Mouse (Mus musculus): Measurements from ENCODE around the gene Slc43a3. TPM values are rescaled to one million over a fixed set of nuclear protein-coding genes. Genes with fewer than 3 reads are reported as not detected.

Gene Slc43a3
- polyA plus RNA-seq, 1 experiment from 2014 or later: 57.4 TPM

DNA sequence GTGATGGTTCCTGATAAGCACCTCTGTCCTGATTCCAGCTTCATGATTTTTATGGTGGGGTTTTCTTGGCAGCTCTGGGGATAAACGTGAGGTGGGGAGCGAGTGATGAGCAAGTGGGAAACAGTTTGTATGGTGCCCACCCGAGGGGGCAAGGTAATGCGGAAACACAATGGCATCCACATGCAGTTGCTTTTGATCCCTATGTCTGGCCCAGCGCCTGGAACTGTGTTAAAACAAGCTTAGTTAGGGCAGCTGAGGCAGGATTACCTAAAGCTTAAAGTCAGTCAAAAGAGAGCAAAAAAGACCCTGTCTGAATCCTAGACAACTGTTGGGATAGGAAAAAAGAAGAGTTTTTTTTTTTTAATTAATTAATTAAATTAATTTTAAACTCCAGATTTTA is 1.3 kb upstream of the Slc43a3 start:
- peaks cover 19% of the 10 kb centered on the region for H3K4me1 ChIP-seq (ENCODE audit: insufficient read depth, low read length)
- no peak overlapping the region for H3K4me2 ChIP-seq (replicated peaks; ENCODE audit: low read depth, low read length)
- no peak overlapping the region for H3K27ac ChIP-seq (ENCODE audit: low read length)
- ATAC-seq (ENCODE audit: low FRiP score, low TSS enrichment): no peak
- H3K4me3 ChIP-seq (ENCODE audit: low read length): no peak overlapping the region
- H3K9ac ChIP-seq (replicated peaks; ENCODE audit: low read length): no peak overlapping the region
- no peaks in the 10 kb centered on the region for H3K27me3 ChIP-seq (ENCODE audit: insufficient read depth, low read length)
- WGBS: 82% methylated on average over 5 of the region's 5 CpGs
- H3K36me3 ChIP-seq (ENCODE audit: insufficient read depth, low read length): no peaks in the 10 kb centered on the region
- H3K9me3 ChIP-seq (ENCODE audit: low read length): no peaks in the 10 kb centered on the region

DNA sequence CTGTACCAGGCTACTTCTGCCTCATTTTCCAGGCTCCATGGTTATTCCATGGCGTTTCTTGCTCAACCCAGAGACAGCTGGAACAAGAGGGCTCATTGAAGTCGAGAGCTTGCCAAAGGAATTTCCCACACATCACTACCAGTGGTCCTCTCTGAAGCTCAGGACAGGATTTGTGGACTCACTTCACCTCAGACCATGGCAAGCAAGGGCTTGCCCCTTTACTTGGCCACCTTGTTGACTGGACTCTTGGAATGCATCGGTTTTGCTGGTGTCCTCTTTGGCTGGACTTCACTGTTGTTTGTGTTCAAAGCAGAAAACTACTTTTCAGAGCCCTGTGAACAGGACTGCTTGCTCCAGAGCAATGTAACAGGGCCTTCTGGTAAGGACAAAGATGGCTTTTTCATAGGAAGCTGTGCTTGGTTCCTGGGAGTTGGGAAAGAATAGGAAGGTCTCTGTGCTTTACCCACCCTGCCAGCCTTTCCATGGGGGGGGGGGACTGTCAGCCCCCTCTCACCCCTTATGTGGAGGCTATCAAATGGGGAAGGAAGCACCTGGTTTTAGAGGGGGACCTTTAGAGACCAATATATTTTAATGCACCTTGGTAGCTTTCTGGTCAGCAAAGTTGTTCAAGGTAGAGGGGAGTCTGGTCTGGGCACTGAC is 1.2 kb downstream of the Slc43a3 start:
- peak overlapping the region; percentile 72 for H3K4me2 ChIP-seq (replicated peaks; ENCODE audit: low read depth, low read length)
- peak overlapping the region; percentile 65 for H3K27ac ChIP-seq (ENCODE audit: low read length)
- peaks cover 19% of the 10 kb centered on the region for H3K4me1 ChIP-seq (ENCODE audit: insufficient read depth, low read length)
- WGBS: 45% methylated on average over 3 of the region's 3 CpGs
- H3K36me3 ChIP-seq (ENCODE audit: insufficient read depth, low read length): no peaks in the 10 kb centered on the region
- H3K9ac ChIP-seq (replicated peaks; ENCODE audit: low read length): peak overlapping the region; percentile 78
- H3K4me3 ChIP-seq (ENCODE audit: low read length): peak overlapping the region; percentile 59
- ATAC-seq (ENCODE audit: low FRiP score, low TSS enrichment): no peak
- no peaks in the 10 kb centered on the region for H3K9me3 ChIP-seq (ENCODE audit: low read length)
- no peaks in the 10 kb centered on the region for H3K27me3 ChIP-seq (ENCODE audit: insufficient read depth, low read length)

DNA sequence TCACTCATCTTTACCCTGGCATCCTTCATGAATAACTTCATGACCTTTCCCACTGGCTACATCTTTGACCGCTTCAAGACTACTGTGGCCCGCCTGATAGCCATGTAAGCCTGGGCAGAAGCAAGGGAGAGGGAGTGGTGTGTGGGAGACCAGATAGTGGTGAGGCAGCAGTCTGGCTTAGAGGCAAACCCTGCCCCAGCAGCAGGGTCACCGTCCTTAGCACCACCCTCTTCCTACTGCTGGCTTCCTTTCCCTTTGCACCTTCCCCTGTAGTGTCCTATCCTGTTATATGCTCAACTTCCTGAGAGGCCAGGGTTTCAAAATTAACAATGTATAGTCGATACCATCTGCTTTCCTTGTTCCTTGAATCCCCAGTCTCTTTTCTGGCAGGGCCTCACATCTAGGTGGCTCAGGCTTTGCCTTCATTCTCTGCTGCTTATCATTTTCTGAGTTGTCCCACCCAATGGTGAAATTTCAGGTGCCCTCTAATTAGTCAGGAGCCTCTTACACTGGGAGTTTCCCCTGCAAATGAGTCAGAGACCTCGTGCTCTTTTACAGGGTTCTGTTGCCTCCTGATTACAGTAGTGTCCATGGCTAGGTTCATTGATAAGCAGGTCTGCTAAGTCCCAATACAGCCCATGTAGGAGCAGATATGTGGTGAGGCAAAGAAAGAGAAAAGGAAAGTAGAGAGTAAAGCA is 2.0 kb downstream of the Slc43a3 start:
- 65% methylated on average over 5 of the region's 5 CpGs for WGBS
- Histone ChIP-seq H3K4me2 (replicated peaks; ENCODE audit: low read depth, low read length) (peak overlapping the region; percentile 72), H3K36me3 (ENCODE audit: insufficient read depth, low read length) (no peaks in the 10 kb centered on the region), H3K27me3 (ENCODE audit: insufficient read depth, low read length) (no peaks in the 10 kb centered on the region), H3K27ac (ENCODE audit: low read length) (peak overlapping the region; percentile 65), H3K4me1 (ENCODE audit: insufficient read depth, low read length) (peaks cover 19% of the 10 kb centered on the region), H3K9ac (replicated peaks; ENCODE audit: low read length) (peak overlapping the region; percentile 78; the same call in 1 of the 2 replicates), H3K9me3 (ENCODE audit: low read length) (no peaks in the 10 kb centered on the region), H3K4me3 (ENCODE audit: low read length) (peak overlapping the region; percentile 59)
- ATAC-seq (ENCODE audit: low FRiP score, low TSS enrichment): peak; percentile 33; the same call in 1 of the 2 replicates

DNA sequence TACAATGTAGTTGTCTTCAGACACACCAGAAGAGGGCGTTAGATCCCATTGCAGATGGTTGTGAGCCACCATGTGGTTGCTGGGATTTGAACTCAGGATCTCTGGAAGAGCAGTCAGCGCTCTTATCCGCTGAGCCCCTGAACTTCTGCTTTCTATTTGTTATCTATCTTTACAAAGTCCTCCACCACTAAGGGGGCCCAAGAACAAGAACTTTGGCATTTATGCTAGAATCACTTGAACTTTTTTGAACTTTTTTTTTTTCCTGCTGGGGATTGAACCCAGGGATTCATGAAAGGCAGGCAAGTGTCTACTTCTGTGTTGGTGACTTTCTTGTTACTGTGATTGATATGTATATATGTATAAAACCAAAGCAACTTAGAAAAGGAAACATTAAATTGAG is 2.9 kb downstream of the Slc43a3 start:
- 98% methylated on average over 3 of the region's 3 CpGs for WGBS
- no peak overlapping the region for H3K4me2 ChIP-seq (replicated peaks; ENCODE audit: low read depth, low read length)

GRCm38 (mm10) chr2:84939711-84940110 is 3.3 kb downstream of the Slc43a3 start:
- Histone ChIP-seq H3K4me3 (ENCODE audit: low read length) (no peak overlapping the region), H3K4me2 (replicated peaks; ENCODE audit: low read depth, low read length) (no peak overlapping the region), H3K27me3 (ENCODE audit: insufficient read depth, low read length) (no peaks in the 10 kb centered on the region), H3K9ac (replicated peaks; ENCODE audit: low read length) (no peak overlapping the region), H3K9me3 (ENCODE audit: low read length) (no peaks in the 10 kb centered on the region), H3K4me1 (ENCODE audit: insufficient read depth, low read length) (peaks cover 19% of the 10 kb centered on the region), H3K36me3 (ENCODE audit: insufficient read depth, low read length) (peaks cover 6% of the 10 kb centered on the region), H3K27ac (ENCODE audit: low read length) (no peak overlapping the region)
- no peak for ATAC-seq (ENCODE audit: low FRiP score, low TSS enrichment)
- 90% methylated on average over 6 of the region's 6 CpGs for WGBS

More for the DNA sequence above, 2.9 kb downstream of the Slc43a3 start:
- no peak overlapping the region for H3K4me3 ChIP-seq (ENCODE audit: low read length)
- peaks cover 2% of the 10 kb centered on the region for H3K36me3 ChIP-seq (ENCODE audit: insufficient read depth, low read length)
- H3K4me1 ChIP-seq (ENCODE audit: insufficient read depth, low read length): peaks cover 19% of the 10 kb centered on the region
- no peaks in the 10 kb centered on the region for H3K27me3 ChIP-seq (ENCODE audit: insufficient read depth, low read length)
- ATAC-seq (ENCODE audit: low FRiP score, low TSS enrichment): no peak
- H3K9me3 ChIP-seq (ENCODE audit: low read length): no peaks in the 10 kb centered on the region
- no peak overlapping the region for H3K27ac ChIP-seq (ENCODE audit: low read length)
- H3K9ac ChIP-seq (replicated peaks; ENCODE audit: low read length): no peak overlapping the region

DNA sequence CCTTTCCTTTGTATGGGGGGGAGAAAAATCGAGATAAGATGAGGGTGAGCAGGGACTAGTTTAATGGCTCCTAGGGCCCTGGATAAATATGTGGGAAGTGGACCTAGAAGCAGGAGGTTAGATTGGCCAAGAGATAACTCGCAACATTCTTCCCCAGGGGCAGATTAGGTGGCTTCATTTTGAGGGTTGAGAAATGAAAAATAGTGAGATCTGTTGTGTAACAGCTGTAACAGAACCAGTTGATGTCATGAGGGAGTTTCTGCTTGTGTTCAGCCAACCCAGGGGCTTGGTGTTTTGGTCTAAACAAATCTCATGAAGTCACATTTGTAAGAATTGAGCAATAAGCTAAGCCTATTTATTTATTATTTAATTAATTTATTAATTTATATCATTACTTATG is 5.0 kb downstream of the Slc43a3 start:
- peaks cover 12% of the 10 kb centered on the region for H3K36me3 ChIP-seq (ENCODE audit: insufficient read depth, low read length)
- H3K4me2 ChIP-seq (replicated peaks; ENCODE audit: low read depth, low read length): no peak overlapping the region
- no peaks in the 10 kb centered on the region for H3K27me3 ChIP-seq (ENCODE audit: insufficient read depth, low read length)
- H3K4me3 ChIP-seq (ENCODE audit: low read length): no peak overlapping the region
- no peak overlapping the region for H3K27ac ChIP-seq (ENCODE audit: low read length)
- H3K4me1 ChIP-seq (ENCODE audit: insufficient read depth, low read length): peaks cover 19% of the 10 kb centered on the region
- H3K9me3 ChIP-seq (ENCODE audit: low read length): no peaks in the 10 kb centered on the region
- no peak overlapping the region for H3K9ac ChIP-seq (replicated peaks; ENCODE audit: low read length)
- no peak for ATAC-seq (ENCODE audit: low FRiP score, low TSS enrichment)
- 66% methylated on average over 2 of the region's 2 CpGs for WGBS

DNA sequence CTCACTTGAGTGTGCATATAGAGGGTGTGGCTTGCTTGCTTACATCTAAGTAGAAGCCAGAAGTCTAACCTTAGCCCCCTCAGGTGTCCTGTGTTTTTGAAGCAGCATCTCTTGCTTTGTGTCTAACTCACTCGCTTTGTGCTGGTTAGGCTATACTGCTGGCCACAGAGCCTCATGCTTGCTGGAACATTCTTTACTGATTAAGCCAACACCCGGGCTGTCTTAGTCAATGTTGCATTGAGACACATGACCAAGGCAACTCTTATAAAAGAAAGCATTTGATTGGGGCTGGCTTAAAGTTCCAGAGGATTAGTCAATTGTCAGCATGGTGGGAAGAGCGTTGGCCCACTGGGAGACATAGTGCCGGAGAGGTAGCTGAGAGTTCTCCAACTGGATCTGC is 5.4 kb downstream of the Slc43a3 start:
- peaks cover 19% of the 10 kb centered on the region for H3K4me1 ChIP-seq (ENCODE audit: insufficient read depth, low read length)

GRCm38 (mm10) chr2:84947154-84947771 is 10.9 kb downstream of the Slc43a3 start:
- no peaks in the 10 kb centered on the region for H3K4me1 ChIP-seq (ENCODE audit: insufficient read depth, low read length)
- H3K27me3 ChIP-seq (ENCODE audit: insufficient read depth, low read length): no peaks in the 10 kb centered on the region
- H3K4me3 ChIP-seq (ENCODE audit: low read length): no peak overlapping the region
- no peak overlapping the region for H3K9ac ChIP-seq (replicated peaks; ENCODE audit: low read length)
- H3K36me3 ChIP-seq (ENCODE audit: insufficient read depth, low read length): peaks cover 51% of the 10 kb centered on the region
- no peak for ATAC-seq (ENCODE audit: low FRiP score, low TSS enrichment)
- H3K27ac ChIP-seq (ENCODE audit: low read length): no peak overlapping the region
- 82% methylated on average over 3 of the region's 3 CpGs for WGBS
- no peaks in the 10 kb centered on the region for H3K9me3 ChIP-seq (ENCODE audit: low read length)
- H3K4me2 ChIP-seq (replicated peaks; ENCODE audit: low read depth, low read length): no peak overlapping the region

More for the DNA sequence above, 5.4 kb downstream of the Slc43a3 start:
- WGBS: 93% methylated on average over 4 of the region's 4 CpGs
- Histone ChIP-seq H3K36me3 (ENCODE audit: insufficient read depth, low read length) (peaks cover 16% of the 10 kb centered on the region), H3K9ac (replicated peaks; ENCODE audit: low read length) (no peak overlapping the region), H3K4me3 (ENCODE audit: low read length) (no peak overlapping the region), H3K27ac (ENCODE audit: low read length) (no peak overlapping the region), H3K9me3 (ENCODE audit: low read length) (no peaks in the 10 kb centered on the region), H3K27me3 (ENCODE audit: insufficient read depth, low read length) (no peaks in the 10 kb centered on the region), H3K4me2 (replicated peaks; ENCODE audit: low read depth, low read length) (no peak overlapping the region)
- ATAC-seq (ENCODE audit: low FRiP score, low TSS enrichment): no peak

GRCm38 (mm10) chr2:84948252-84948651 is 11.9 kb downstream of the Slc43a3 start:
- Histone ChIP-seq H3K4me2 (replicated peaks; ENCODE audit: low read depth, low read length) (no peak overlapping the region), H3K27me3 (ENCODE audit: insufficient read depth, low read length) (no peaks in the 10 kb centered on the region), H3K9ac (replicated peaks; ENCODE audit: low read length) (no peak overlapping the region), H3K4me1 (ENCODE audit: insufficient read depth, low read length) (no peaks in the 10 kb centered on the region), H3K27ac (ENCODE audit: low read length) (no peak overlapping the region), H3K4me3 (ENCODE audit: low read length) (no peak overlapping the region), H3K9me3 (ENCODE audit: low read length) (no peaks in the 10 kb centered on the region), H3K36me3 (ENCODE audit: insufficient read depth, low read length) (peaks cover 54% of the 10 kb centered on the region)
- ATAC-seq (ENCODE audit: low FRiP score, low TSS enrichment): no peak
- WGBS: 90% methylated on average over 7 of the region's 7 CpGs

DNA sequence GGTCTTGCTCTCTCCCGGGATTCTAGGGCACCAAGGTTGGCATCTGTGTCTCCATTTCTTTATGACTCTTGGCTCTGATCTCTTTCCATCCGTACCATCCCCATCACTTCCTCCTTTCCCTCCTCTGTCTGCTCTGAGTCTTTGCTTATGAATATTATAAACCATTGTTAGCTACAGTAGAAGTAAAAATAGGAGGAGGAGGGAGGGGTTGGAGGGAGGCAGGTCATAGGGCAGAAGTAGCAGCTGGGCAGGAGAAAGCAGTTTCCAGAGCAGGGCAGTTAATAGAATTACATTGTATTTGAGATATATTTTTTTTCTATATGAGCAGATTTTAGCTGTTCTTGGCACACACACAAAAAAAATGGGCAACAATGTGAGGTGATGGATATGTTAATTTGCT is 12.3 kb downstream of the Slc43a3 start:
- H3K4me3 ChIP-seq (ENCODE audit: low read length): no peak overlapping the region
- no peak overlapping the region for H3K4me2 ChIP-seq (replicated peaks; ENCODE audit: low read depth, low read length)
- WGBS: 91% methylated on average over 2 of the region's 2 CpGs
- ATAC-seq (ENCODE audit: low FRiP score, low TSS enrichment): no peak
- no peaks in the 10 kb centered on the region for H3K9me3 ChIP-seq (ENCODE audit: low read length)
- H3K36me3 ChIP-seq (ENCODE audit: insufficient read depth, low read length): peaks cover 58% of the 10 kb centered on the region
- no peaks in the 10 kb centered on the region for H3K27me3 ChIP-seq (ENCODE audit: insufficient read depth, low read length)
- no peak overlapping the region for H3K27ac ChIP-seq (ENCODE audit: low read length)
- no peak overlapping the region for H3K9ac ChIP-seq (replicated peaks; ENCODE audit: low read length)
- no peaks in the 10 kb centered on the region for H3K4me1 ChIP-seq (ENCODE audit: insufficient read depth, low read length)

All from kidney, embryonic 16.5 days (tissue).